Mouse (Mus musculus): ENCODE measurements around the gene Stx2.

Gene Stx2

DNA sequence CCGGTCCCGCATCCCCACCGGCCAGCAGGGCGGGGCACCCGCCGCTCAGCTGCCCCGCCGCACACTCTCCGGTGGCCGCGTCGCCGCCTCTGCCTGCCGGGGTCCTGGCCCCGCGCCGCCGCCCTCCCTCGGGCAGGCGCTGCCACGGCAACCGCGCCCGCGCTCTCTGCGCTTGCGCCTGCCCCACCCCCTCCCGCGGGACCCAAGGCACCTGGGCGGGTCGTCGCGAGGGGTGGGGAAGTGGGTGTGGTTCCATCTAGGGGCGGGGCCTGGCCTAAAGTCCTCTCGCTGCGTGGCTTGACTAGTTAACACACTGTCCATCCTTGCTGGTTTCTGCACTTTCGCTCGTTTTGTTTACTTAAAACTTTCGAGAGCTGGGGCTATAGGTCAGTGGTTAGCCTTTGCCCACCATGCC lies at the start of gene Stx2:
Stx2 (minus strand) TSS at position 163 of the 415 bp plus-strand sequence.
- peak; percentile 88 for DNase-seq (ENCODE audit: low read depth)

DNA sequence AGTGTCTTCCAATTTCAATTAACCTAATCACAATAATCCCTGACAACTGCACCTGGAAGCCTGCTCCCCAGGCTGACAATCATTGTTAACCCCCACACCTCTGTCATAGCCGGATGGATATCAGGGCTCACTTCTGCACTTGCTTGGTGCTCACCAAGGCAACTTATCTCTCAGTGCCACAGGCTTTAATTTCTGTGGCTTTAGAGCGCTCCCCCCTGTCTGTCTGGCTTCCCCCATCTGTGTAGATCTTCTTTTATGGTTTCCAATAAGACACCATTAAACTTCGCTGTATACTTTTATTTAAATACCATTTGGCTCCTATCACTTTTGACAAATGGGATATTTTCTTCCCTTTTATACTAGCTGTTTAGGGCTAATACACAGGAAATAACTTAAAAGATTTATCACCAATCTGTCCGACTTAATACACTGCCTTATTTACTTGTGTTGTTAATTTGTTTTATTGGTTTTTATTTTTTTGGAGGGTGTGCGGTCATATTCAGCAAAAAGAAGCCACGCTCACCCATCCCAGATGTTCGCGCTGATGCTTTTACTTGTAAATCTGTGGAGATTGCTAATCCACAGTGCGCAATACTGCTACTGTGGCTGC lies 46.4 kb upstream of the Stx2 start:
- DNase-seq (ENCODE audit: low read depth): no peak

DNA sequence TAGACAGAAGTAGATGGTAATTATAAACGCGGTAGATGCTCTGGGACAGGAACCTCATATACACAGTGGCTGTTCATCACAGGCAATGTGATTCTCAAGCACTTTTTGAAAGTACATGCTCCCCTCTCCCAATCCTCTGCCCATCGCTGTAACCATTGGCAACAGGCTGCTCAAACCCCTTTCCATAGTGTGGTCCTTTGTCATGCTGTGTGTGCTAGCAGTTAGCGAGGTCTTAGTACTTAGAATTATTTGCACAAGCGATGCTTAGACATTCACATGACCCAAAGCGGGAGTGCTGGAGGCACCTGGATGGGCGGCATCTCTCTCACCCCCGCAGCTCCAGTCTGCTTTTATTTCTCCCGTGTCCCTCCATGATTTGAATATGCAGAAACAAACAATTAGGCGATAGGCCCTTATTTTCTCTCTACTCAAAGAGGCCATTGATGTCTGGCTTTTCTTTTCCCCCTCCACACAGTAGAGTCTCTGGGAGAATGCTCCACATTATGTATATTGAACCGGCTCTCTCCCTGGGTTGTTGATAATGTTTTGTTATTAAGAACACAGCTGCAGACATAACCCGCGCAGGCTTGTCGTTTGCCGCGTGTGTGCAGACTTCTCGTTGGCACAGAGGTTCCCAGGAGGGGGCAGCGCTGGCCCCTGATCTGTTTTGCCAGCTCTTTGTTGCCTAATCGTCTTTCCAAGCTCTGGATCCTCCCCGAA lies 44.4 kb upstream of the Stx2 start:
- DNase-seq (ENCODE audit: low read depth): no peak

DNA sequence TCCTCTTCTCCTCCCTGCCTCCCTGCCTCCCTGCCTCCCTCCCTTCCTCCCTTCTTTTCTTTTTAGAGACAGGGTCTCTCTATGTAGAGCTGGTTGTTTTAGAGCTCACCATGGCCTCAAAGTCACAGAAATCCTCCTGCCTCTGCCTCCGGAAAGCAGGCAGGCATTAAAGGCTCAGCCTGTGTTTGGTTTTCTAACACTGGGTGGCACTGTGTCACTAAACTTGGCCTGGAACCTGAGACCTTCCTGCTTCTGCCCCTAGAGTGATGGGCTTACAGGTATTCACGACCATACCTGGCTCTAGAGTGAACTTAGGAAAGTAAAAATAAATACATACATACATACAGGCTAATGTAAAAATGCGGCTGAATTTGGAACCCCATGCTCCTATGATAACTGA lies 43.5 kb upstream of the Stx2 start:
- DNase-seq (ENCODE audit: low read depth): no peak

DNA sequence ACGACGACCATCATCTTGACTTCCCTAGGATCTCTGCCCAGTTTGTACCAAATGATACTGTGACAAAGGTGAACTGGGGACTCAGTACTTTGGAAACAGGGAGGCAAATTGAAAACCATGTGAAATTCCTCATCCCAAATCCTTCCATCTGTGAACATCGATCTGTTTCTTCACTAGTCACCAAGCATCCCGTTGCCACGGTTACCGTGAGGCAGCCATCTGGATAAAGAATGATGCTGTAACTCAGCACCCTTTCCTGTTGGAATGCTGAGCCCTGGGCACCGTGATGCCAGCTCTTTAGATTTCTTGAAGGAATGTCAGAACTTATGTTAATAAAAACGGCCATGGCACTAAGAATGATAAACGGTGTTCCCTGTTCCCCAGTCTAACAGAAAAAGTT lies 41.0 kb upstream of the Stx2 start:
- DNase-seq (ENCODE audit: low read depth): no peak

DNA sequence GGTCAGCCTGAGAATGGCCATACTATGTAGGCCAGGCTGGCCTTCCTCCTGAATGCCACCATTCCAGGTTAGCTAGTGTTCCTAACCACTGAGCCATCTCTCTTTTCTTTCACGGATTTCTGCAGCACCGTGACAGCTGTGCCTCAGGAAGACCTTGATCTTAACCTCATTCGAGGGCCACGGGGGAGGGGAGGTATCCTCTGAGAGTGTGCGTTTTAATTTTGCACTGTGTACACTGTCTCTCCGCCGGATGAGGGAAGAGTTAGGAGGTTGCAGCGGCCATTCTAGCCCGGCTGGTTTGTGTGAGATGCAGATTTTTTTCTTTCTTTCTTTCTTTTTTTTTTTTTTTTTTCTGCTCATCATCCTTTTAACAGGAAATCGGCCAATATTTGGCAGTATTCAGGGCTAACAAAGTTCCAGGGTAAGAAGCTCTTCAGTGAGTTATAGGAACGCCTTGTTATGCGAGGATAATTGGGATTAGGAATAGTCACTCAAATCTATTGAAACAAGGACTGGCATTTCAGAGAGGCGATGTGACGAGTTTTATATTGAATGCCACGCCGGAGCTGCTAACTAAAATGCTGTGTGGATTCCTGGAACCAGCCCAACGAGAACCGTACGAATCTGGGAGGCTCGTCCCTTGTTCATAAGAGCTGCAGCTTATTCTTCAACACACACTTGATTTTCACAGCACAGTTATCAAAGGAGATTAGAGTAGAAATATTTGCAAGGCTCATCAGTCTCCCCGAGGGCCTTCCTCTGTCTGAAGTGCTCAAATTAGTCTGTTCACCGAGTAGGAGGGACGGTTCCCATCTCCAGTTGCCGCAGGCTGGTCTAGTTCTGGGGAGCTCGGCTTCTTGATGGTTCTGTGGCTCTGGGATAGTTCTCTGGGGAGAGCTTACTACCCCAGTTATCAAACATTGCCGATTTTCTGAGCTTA lies 37.5 kb upstream of the Stx2 start:
- DNase-seq (ENCODE audit: low read depth): no peak

DNA sequence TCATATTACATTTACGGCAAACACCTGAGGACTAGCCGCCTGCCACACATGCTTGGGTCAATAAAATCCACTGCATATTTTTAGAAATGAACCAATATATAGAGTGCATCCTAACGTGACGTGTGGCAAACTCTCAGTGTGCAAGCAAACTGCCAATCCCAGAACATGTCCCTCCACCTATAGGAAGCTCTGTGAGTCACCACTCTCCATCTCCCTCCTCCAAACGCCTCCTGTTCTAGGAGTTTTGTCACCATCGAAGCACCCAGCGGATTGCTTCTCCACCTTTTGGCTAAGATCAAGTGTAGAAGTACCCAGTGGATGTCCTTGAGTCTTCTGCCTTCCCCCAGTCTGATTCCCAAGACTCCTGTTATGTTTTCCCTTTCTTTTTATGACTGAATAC lies 29.4 kb upstream of the Stx2 start:
- no peak for DNase-seq (ENCODE audit: low read depth)

DNA sequence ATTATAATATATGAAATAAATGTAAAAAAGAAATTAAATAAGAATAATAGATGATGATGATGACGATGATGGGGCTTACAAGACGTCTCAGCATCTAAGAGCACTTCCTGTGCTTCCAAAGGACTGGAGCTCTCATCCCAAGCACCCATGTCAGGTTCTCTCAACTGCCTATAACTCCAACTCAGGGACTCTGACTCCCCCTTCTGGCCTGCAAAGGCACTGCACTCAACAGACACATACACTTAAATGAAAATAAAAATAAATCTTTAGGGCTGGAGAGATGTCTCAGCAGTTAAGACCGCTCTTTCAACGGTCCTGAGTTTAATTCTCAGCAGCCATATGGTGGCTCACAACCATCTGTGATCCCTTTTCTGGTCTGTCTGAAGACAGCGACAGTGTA lies 28.3 kb upstream of the Stx2 start:
- DNase-seq (ENCODE audit: low read depth): no peak

DNA sequence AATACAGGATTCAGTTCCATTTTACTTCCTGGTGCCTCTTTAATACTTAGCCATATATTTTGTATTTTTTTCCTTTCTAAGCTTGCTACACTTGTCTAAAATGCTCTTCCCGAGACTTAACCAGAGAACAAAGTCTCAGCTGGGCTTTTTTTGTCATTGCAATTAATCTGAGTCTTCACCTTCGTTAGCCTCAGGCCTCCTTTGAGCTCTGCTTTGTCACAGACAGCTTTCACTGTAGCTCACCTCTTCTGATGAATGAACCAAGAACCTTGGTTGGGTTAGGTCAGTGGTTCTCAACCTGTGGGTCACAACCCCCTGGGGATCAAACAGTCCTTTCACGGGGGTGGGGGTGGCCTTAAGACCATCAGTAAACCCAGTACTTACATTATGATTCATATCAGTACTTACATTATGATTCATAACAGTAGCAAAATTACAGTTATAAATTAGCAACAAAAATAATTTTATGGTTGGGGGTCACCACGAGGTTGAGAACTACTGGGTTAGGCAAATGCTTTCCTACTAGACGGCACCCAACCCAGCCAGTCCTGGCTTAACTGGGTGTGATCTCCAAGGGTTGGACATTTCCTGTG lies 20.9 kb upstream of the Stx2 start:
- DNase-seq (ENCODE audit: low read depth): no peak

DNA sequence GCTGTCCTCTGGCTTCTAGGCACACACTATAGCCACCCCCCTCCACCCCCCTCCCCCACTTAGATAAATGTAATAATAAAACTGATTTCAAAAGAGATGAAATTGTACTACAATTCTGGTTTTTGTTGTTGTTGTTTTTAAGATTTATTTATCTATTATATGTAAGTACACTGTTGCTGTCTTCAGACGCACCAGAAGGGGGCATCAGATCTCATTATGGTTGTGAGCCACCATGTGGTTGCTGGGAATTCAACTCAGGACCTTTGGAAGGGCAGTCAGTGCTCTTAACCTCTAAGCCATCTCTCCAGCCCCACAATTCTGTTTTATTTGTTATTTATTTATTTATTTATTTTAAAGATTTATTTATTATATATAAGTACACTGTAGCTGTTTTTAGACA lies 18.3 kb upstream of the Stx2 start:
- DNase-seq (ENCODE audit: low read depth): no peak

DNA sequence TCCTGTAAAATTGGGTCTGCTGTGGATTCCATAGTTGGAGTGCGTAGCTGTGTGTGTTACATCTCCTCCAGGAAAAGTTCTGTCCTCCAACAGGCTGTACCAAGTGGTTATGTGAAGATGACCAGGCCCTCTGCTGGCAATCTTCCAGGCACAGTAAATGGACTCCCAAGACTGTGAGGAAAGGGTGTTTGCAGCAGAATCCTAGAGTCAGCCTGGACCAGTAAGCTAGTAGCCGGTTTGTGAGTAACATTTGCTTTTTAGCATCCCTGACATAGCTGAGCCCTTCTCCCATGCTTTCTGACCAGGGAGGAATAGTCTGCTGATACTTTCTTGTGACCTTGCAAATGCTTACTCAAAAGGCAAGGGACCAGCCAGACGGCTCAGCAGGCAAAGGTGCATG lies 17.8 kb upstream of the Stx2 start:
- DNase-seq (ENCODE audit: low read depth): no peak

DNA sequence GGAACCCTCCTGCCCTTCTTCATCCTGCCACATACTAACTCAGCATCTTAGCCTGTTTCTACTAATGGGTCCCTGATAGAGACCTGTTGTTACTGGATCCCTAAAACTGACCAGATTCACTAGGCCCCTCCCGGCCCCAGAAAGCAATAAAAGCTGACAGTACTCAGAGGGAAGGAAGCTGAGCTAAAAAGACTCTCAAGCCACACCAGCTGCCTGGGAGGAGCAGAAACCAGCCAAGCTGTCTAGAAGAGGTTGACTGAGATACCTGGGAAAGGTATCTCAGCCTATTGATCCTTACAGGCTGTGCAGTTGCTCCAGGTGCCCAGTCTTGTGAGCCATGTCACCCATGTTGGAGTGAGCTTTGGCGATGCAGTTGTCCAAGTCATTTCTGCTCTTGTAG lies 17.4 kb upstream of the Stx2 start:
- DNase-seq (ENCODE audit: low read depth): no peak

DNA sequence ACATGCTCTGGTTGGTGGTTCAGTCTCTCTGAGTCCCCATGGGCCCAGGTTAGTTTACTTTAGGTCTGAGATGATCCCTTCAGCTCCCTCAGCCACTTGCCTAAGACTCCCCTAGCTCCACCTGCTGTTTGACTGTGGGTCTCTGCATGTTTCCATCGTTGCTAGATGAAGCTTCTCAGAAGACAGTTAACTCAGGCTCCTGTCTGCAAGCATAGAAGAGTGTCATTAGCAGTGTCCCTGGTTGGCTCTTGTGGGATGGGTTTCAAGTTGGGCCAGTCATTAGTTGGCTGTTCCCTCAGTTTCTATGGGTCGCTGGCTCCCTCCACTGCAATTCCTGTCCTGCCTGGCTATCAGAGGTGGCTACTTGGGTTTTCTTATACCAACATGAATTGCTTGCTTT lies 16.7 kb upstream of the Stx2 start:
- no peak for DNase-seq (ENCODE audit: low read depth)

DNA sequence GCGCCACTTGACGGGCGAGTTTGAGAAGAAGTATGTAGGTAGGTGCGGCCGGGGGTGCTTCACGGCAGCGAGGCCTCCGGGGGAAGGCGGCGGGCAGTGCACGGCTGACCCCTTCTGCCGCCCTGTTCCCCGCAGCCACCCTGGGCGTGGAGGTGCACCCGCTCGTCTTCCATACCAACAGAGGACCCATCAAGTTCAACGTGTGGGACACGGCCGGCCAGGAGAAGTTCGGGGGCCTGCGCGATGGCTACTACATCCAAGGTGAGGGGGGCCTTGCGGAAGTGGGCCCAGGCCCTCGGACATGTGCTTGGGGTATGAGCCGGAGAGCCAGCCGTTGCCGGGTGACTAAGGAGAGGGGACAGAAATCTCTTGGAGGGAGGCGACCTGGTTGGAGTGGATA lies 12.4 kb upstream of the Stx2 start:
- no peak for DNase-seq (ENCODE audit: low read depth)

DNA sequence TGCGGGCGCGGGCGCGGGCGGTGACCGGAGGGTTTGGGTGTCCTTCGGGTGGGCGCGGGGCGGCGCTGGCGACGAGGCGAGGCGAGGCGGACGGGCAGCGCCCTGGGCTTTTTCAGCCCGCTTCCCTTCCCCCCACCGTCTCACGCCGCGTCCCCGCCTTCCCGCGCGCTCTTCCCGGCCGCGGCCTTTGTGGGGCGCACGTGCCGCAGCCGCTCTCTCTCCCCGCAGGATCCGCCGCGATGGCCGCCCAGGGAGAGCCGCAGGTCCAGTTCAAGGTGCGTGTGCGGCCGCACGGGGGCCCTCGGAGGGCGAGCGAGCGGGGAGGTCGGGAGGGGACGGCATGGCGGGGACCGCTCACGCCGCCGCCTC lies 11.9 kb upstream of the Stx2 start:
- DNase-seq (ENCODE audit: low read depth): no peak

DNA sequence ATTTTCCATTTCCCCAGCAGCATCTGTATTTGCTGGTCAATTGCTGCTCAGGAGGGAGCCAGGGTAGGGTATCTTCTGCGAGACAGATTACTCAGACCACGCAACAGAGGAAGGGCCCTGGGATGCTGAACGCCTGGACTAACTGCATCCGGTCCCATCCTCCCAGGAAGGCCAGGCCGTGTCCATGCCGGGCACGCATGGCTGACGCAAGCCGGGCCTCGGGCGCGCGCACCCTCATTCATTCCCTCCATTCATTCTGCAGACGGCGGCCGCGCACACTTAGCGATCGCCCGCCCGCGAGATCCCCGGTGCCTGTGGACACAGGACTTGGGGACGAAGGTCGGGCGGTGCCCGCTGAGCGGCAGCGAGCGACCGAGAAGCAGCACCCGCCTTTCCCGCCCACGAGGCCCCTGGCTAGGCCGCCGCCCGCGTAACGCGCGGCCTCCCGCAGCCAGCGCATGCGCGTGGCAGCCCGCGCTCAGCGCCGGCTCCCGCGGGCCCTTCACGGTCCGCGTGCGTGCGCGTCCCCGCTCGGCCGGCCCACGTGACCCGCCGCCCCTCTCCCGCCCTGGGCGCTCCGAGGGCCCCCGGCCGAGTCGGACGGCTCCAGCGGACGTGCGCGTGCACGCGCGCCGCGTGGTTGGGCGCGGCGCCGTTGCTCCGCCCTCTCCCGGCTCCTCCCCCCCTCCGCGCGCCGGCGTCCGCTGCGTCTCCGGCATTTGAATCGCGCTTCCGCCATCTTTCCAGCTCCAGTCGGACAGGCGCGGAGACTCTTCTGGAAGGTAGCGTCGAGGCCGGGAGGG lies 11.3 kb upstream of the Stx2 start, which contains the start of gene Ran:
Ran (plus strand) TSS at position 573 of the 803 bp plus-strand sequence.
- peak; percentile 81 for DNase-seq (ENCODE audit: low read depth)

DNA sequence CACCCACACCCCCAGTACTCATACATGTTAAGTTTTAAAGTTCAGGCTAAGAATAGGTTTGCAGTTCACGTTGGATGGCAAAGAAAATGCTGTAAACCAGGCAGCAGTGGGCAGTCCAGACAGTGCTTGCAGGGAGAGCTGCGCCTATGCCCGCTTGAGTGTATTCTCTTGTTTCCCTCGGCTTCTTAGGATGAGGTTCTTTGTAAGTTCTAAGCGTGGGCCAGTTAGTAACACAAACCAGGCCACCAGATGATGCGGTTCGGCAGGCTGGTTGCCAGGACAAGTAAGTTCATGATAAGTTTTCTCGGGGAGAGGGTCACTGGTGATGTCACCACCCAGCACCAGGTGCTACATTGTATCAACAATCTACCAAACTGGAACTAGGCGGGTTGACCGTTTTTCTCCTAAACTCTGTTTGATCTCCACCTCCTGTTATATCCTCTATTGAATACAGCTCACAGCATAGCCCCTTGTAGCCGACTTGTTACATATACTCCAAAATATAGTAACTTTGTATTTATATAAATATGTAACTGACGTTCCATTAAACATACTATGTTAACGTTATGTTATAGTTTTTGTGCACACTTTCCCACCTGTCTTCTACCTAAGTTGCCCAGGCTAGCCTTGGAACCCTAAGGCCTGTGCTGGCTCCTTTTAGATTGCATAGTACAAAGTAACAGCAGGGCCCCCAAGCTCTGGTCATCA lies 10.6 kb upstream of the Stx2 start:
- DNase-seq (ENCODE audit: low read depth): no peak

DNA sequence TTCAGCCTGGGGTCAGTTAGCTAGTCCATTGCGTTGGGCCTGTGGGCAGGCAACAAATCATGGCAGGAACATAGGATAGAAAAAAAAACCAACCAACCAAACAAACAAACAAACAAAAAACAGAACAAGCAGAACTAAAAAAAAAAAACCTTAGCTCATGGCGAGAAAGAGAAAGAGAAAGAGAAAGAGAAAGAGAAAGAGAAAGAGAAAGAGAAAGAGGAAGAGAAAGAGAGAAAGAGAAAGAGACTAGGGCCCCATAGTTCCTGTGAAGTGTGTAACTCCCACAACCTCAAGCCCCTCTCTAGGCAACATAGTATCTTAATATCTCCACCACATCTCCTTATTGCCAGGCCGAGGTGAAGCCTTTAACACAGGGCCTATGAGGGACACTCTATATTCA lies 8.0 kb upstream of the Stx2 start:
- DNase-seq (ENCODE audit: low read depth): no peak

DNA sequence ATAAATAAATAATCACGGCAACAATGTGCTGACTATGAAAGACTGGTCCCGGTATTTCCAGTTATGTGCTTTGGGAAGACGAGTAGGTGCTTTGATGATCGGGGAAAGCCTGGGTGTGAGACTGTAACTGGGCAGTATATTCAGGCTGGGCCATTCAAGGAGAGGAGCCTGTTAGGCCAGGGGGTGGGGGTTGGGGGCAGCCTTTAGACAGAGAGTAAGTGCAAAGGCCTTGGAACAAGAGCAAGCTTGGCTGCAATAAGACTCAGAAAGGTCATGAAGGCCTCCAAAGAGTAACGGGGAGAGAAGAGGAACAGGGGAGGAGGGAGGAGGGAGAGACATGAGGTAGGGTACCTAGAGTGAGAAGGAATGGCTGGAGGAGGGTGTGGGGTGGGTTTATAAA lies 7.2 kb upstream of the Stx2 start:
- DNase-seq (ENCODE audit: low read depth): no peak

DNA sequence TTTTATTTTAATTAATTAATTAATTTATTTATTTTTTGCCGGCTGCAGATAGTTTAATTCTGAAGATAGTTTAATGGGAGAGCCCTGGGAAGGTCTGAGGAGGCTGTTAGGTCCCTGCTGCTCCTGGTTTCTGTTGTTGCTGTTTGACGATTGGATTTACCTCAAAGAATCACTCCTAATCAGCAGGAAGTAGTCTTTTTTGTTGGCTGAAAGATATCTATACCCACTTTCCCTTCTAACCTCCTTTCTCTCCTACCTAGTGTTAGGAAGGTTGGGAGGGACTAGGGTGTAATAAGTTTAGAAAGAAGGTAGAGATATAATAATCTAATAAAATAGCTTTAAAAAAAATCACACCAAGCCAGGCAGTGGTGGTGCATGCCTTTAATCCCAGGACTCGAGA lies 6.6 kb upstream of the Stx2 start:
- no peak for DNase-seq (ENCODE audit: low read depth)

DNA sequence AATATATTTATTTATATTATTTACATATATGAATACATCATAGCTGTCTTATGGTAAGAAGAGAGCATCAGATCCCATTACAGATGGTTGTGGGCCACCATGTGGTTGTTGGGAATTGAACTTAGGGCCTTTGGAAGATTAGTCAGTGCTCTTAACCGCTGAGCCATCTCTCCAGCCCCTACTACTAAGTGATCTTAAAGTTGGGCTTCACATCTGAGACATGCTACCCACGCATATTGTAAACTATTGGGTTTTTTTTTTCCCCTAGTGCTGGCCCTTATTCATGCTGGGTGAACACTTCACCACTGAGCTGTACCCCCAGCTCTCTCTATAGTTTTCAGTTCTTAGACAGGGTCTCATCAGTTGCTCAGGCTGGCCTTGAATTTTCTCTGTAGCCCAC lies 2.6 kb upstream of the Stx2 start:
- DNase-seq (ENCODE audit: low read depth): no peak

Data from c-Kit-positive CD71-positive TER-119-negative erythroid progenitor cells, embryonic 14.5 days (primary cell).